Mouse (Mus musculus) thymus, postnatal 25 days (tissue): Measurements from ENCODE around the gene Stk32b.

ENCODE experiments used
- DNase-seq: peaks from one replicate; pipeline ENCODE4 v3.0.0; 2022

Gene Stk32b

GRCm38 (mm10) chr5:37716505-37717372, at the start of gene Stk32b:
TSS of gene Stk32b (minus strand) at chr5:37717171.
- DNase-seq: no peak

DNA sequence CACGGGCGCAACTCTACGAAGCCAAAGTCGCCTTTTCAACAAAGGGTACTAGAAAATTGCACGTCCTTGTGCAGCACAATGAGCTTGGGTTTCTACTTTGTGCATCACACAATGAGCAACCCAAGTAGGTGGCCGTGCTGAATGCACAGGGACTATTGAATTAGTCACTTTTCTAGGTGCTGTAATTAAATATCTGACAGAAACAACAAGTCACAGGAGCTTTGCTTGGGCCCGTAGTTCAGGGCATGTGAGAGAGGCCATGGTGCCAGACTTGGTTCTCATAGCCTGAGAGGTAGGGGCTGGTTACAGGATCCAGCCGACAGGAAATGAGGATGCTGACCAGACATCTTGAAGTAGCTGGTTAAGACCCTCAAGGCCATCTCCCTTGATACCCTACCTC, 48.9 kb upstream of the Stk32b start:
- DNase-seq: no peak

DNA sequence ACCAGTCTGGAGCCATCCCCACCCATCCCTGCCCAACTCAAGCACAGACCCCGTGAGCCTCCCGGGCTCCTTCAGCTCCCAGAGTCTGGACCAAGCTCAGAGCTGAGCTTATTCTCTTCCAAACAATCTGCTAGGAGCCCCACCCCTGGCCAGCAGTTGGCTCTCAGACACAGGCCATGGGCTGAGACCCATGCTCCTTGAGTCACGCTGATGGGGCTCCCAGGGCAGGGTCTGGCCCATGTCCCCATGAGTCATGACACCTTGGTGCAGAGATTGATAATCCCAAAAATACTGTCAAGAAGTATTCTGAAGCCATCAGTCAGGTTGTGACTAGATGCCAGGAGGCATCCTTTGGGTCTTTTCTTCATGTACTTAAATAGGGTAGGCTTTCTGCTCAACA, 45.1 kb upstream of the Stk32b start:
- DNase-seq: no peak

DNA sequence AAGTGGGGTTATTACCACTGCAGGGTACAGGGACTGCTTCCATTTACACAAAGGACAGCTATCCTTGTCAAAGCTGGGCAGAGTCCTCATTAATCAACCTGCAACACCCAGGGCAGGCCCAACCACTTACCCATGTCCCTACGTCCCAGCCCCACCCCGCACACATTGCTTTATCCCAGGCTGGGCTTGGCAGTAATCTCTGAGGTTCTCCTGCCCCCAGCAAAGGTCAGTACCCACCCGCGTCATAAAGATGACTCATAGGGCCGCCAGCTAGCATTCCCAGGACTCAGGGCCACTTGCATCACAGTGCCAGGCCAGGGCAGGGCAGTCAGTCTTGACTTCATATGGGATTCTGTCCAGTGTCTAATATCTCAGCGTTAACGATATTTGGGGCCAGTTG, 36.4 kb upstream of the Stk32b start:
- DNase-seq: no peak

DNA sequence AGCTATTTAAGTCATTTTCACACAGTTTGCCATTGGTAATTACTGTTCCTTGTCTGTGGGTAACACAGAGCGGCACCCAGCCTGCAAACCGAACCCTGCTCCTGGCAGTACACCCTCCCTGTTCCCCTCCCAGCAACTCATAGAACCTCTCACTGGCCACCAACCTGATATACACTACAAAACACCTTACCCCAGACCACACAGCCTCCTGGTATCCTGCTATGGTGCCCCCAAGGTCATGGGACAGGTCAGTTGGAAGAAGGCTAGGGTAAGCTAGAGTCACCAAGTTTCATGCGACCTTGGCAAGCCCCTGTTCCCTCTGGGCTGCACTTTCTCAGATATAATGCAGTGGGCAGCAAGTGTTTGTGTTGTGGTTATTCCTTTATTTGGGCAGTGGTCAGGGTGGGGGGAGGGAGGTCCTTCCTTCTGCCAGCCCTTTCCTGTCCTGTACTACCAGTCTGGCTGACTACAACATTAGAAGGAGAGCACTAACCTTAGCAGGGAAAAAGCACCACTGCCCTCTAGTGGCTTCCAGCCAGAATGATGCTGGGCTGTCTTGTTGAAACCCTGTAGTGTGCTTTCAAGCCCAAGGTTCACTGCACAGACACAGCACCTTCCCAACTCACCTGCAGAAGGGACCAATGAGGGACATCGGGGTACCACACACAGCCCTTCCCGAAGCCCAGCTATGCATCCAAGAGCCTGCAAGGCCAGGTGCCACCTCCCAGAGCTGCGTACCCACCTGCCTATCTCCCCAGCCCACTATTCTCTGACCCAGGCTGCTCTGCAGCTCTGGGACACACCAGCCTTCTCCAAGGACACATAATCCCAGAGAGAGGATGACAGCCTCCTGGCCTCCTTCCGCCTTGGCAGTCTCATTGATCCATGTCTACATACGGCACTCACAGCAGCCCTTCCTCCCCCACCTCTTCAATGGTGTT, 35.3 kb upstream of the Stk32b start:
- peak; percentile 6 for DNase-seq

- no peak for DNase-seq
These were observed 27.1 kb upstream of the Stk32b start for GRCm38 (mm10) chr5:37743889-37744707.

DNA sequence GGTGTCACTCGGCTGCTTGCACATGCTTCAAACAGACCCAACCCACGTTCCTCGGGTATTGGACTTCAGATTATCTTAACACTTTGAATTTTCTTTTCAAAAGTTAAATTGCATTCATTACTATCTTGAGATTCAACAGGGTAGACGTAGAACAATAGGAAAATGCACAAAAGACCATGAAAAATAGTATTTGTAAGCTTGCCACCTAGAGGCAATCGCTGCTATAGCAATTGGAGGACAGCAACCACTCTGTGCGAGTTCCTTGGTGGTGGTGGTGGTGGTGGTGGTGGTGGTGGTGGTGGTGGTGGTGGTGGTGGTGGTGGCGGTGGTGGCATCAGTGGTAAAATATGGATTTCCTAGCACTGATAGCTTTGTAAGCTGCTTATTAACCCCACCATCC, 19.2 kb upstream of the Stk32b start:
- DNase-seq: no peak

- no peak for DNase-seq
These were observed 18.3 kb upstream of the Stk32b start, which contains the start of gene Cytl1 for GRCm38 (mm10) chr5:37735224-37735623. TSS of gene Cytl1 (plus strand) at chr5:37735519.

DNA sequence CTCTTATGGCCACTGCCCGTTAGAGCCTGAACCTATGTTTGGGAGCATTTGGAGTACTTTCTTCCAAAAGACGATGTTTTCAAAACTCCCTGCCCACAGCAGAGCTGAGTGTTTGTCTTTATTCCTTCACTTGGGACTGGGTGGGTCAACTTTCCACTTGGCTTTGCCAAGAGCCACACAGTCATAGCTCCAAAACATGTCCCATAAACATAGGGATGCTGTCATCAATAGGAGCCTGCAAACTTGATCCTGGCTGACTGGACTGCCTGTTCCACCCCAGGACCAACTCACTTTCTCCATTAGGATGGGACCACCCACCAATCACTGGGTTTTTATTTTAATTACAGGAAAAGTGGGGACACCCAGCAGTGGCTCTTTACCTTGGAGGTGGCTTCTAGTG, 13.8 kb upstream of the Stk32b start:
- no peak for DNase-seq

DNA sequence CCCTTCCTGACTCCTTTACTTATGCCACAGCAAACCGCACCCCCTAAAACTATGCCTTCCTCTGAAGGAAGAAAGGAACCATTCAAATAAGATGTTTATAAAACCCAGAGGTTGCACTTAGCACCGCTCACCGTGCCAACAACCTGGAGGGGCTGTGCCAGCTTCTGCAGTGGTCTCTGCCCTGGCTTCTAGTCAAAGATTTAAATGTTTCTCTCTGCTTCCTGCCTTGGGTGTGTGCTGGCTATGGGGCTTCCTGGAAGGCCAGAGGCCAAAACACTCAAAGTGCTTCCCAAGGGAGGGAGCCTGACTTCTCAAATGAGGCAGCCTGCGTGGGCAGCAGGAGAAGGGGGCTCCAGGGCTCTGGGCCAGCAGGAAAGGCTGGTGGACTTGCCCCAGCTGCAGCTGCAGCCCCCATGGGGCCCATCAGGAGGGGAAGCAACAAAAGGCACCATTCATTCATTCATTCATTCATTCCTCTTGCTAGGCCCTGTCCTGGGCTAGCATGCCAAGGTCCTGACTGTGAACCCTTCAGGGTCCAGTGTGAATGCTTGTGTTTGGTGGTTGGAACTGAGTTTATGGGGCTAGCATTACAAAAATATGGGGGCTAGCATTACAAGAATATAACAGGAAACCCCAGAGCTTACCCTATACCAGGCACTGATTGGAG, 8.4 kb upstream of the Stk32b start:
- no peak for DNase-seq

GRCm38 (mm10) chr5:37720670-37721069, 3.7 kb upstream of the Stk32b start:
- no peak for DNase-seq

DNA sequence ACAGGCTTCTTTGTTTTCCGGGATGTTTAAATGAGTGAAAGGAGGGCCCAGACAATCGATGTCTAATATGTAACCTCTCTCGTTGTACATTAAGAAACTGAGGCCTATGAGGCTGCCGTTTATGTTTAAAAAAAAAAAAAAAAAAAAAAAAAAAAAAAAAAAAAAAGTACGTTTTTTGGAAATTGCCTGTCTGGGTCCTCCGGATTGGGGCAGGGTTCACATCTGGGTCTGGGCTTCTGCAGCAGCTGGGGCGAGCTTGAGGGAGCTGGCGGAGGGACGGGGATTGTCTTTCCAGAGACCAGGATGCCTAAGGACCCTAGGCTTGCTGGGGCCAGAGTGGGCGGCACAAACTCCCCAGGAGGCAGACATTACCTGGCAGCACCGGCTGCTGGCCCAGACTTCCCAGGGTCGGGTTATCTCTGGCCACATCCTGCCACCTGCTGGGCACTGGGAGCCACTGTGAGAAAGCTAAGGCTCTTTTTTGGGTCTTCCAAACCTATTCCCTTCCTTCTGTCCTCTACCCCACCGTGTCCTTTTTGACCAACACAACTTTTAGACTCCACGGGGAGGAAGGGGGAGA, 503 bp upstream of the Stk32b start:
- no peak for DNase-seq

DNA sequence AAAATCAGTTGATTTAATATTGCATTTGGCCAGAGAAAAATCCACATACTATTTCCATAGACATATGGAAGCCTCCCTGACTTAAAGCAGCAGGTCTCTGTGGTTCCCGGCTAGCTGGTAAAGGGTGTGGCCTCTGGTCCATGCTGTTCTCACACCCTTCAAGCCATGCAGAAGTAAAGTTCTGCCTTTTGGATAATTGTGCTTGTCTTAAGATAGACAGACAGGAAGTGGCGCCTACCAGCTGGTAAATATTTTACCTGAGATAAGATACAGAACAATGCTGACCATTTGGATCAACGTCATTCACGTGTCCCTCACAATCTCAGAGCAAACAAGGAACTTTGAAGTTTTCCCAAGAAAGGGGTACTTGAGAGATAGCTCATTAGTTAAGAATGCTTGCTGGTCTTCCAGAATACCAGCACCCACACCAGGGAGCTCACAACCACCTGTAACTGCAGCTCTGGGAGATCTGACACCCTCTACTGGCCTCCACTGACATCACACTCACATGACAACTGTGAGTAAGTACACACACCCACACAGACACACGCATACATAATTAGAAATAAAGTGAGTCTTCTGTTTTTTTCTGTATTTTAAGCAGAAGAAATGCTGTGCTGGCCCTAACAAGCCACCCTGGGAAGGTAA, 7.6 kb downstream of the Stk32b start:
- DNase-seq: no peak

- no peak for DNase-seq
These were observed 8.8 kb downstream of the Stk32b start for GRCm38 (mm10) chr5:37708124-37708523.

- no peak for DNase-seq
These were observed 12.0 kb downstream of the Stk32b start for GRCm38 (mm10) chr5:37704962-37705361.

GRCm38 (mm10) chr5:37699757-37700156, 17.2 kb downstream of the Stk32b start:
- no peak for DNase-seq

DNA sequence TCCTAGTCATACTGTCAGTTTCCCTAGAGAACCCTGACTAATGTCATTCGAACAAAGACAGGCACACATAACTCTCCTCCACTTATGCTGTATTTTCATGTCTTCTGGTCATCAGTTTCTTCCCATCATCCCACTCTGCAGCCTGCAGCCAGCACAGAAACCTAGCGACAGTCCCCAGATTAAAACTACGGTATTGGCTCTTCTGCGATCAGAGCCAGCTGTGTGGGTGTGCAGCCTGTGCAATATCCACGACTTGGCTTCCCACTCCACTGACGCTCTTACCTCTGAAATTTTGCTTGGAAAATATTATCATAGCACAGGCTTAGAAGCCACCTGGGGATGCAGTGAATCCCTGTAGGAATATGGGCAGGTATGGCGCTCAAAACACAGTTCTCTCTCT, 19.7 kb downstream of the Stk32b start:
- no peak for DNase-seq

GRCm38 (mm10) chr5:37695773-37696172, 21.2 kb downstream of the Stk32b start:
- no peak for DNase-seq

GRCm38 (mm10) chr5:37692759-37693158, 24.2 kb downstream of the Stk32b start:
- no peak for DNase-seq

DNA sequence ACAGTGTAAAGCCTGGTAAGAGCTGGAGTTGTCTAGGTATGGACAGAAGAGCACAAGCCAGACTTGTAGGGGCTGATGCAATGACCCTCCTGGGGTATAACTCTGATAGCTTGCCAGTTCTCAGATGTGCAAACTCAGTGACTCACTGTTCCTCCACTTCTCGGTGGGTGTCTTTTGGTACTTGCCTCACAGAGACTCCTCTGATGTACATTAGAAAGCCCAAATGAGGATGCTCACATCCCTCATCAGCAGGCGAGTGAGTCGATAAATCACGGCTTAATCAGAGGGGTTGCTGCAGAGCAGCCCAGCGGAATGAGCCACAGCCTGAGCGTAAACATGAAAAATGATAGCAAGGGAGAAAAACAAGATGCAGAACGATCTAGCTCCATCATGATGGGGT, 46.2 kb downstream of the Stk32b start:
- DNase-seq: no peak

DNA sequence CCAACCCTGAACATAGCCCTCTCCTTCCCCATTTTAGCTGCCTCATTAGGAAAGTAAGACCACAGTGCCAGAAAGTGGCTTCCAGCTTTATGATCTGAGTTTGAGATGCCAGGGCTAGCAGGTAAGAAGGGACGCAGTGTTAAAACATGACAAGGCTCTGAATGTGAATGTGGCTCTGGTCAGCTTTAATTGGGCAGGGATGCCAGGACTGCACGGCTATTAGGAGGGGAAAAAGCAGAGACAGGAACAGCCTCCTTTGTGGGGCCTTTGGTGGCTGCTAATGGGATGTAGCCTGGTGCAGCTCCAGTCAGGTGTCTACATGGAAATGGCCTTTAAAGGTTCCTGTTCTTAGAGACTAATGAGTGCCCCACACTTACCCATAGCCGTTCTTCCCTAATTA, 52.0 kb downstream of the Stk32b start:
- DNase-seq: no peak
